Mouse (Mus musculus): ENCODE measurements around the gene Adgrf3. TPM values are rescaled to one million over a fixed set of nuclear protein-coding genes. Genes with fewer than 3 reads are reported as not detected.
A peak's percentile ranks its signal among the peaks of the same experiment; 100 is the strongest.

Adgrf3 gene
- total and polyA plus RNA-seq, 3 experiments, result 1.0 to 2.3 (median 2.2) TPM

DNA sequence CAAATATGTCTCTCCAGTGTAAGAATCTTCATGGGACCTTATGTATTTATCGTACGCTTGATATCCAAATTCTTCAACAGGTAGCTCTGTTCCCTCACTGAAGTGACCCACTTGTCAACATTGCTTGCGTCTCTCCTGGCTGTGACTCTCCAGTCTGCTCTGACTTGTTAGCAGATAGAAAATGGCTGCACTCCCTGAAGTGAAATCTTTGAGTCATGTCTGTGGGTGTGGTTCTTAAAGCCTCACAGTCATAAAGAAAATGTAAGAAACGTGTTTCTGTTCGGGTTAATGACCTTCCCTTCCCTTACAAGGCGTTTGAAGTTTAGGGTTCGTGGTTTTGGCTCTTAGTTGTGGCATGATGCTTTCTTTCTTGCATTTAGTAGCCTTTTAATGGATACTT lies 35.0 kb upstream of the Adgrf3 start:
- H3K79me2 ChIP-seq (replicated peaks; ENCODE audit: control insufficient read depth, extremely low read depth, insufficient read depth, poor library complexity, severe bottlenecking), result peaks cover 66% of the 10 kb centered on the region
- TF ChIP-seq IRF4 (IDR thresholded peaks at IDR 0.05; ENCODE audit: low read depth, low read length), result 0 out of 2 replicates have a peak, but pooled peaks have one; percentile 29
- no peak for TF ChIP-seq ZMIZ1 (IDR thresholded peaks at IDR 0.05; ENCODE audit: low read depth, low read length)
- no peak for TF ChIP-seq NRF1 (IDR thresholded peaks at IDR 0.05; ENCODE audit: low read depth, low read length)
- no peak for TF ChIP-seq SMC3 (IDR thresholded peaks at IDR 0.05; ENCODE audit: low read depth, low read length)
- TF ChIP-seq USF1 (IDR thresholded peaks at IDR 0.05; ENCODE audit: low read depth, low read length), result no peak
- TF ChIP-seq MXI1 (IDR thresholded peaks at IDR 0.05; ENCODE audit: low read depth, low read length), result no peak
- TF ChIP-seq JUND (conservative IDR thresholded peaks at IDR 0.05; ENCODE audit: low read depth, low read length), result 0 out of 2 replicates have a peak, but pooled peaks have one; percentile 33
- no peak for TF ChIP-seq MEF2A (IDR thresholded peaks at IDR 0.05; ENCODE audit: borderline replicate concordance, low read depth, low read length)
- TF ChIP-seq CHD2 (IDR thresholded peaks at IDR 0.05; ENCODE audit: low read length), result no peak
- no peak for TF ChIP-seq HCFC1 (IDR thresholded peaks at IDR 0.05; ENCODE audit: low read depth, low read length)
- no peak for TF ChIP-seq MYC (IDR thresholded peaks at IDR 0.05; ENCODE audit: low read depth, low read length)
- no peak for TF ChIP-seq TBP (conservative IDR thresholded peaks at IDR 0.05; ENCODE audit: low read depth, low read length)
- peak; percentile 89 for TF ChIP-seq BHLHE40 (IDR thresholded peaks at IDR 0.05; ENCODE audit: low read depth, low read length)
- TF ChIP-seq MAFK (IDR thresholded peaks at IDR 0.05; ENCODE audit: insufficient replicate concordance, low read length), result no peak
- peaks cover 9 to 62% of the 10 kb centered on the region in 2 experiments; a peak in 3 of 4 replicates for H3K4me1 ChIP-seq (ENCODE audit: control insufficient read depth in 1 of 2, insufficient read depth in 2 of 2)
- in situ Hi-C loops (cut with MboI; ENCODE audit: low pct_ligation_motif_present, low pct_unique_long_range_greater_than_20kb, low sequenced_read_pairs) (no loop called here), dilution Hi-C loops (cut with MboI; ENCODE audit: extremely low pct_ligation_motif_present, extremely low pct_unique_long_range_greater_than_20kb, low sequenced_read_pairs) (no loop called here)
- no peak overlapping the region for H3K4me2 ChIP-seq (ENCODE audit: insufficient read depth, low read depth, poor library complexity, severe bottlenecking)
- no peak overlapping the region for H3K27ac ChIP-seq (ENCODE audit: insufficient read depth, low read depth)
- no peaks in the 10 kb centered on the region for H3K9me3 ChIP-seq (replicated peaks; ENCODE audit: low read length)
- H3K27me3 ChIP-seq (replicated peaks), result no peaks in the 10 kb centered on the region
- H3K9ac ChIP-seq (ENCODE audit: insufficient read depth, low read depth), result no peak overlapping the region
- peaks cover 0 to 16% of the 10 kb centered on the region in 2 experiments for H3K36me3 ChIP-seq (replicated peaks in 1 of 2; ENCODE audit: control insufficient read depth in 1 of 2, insufficient read depth in 1 of 2, low read length in 1 of 2)
- DNase-seq (ENCODE audit: extremely low read depth), result peak; percentile 31
- H3K4me3 ChIP-seq (replicated peaks in 1 of 3; ENCODE audit: low read depth in 2 of 3, low read length in 2 of 3, poor library complexity in 1 of 3), result no peak overlapping the region

GRCm38 (mm10) chr5:30238533-30238932 lies 33.0 kb upstream of the Adgrf3 start:
- DNase-seq (ENCODE audit: extremely low read depth), result no peak
- dilution Hi-C loops (cut with MboI; ENCODE audit: extremely low pct_ligation_motif_present, extremely low pct_unique_long_range_greater_than_20kb, low sequenced_read_pairs) (no loop called here), in situ Hi-C loops (cut with MboI; ENCODE audit: low pct_ligation_motif_present, low pct_unique_long_range_greater_than_20kb, low sequenced_read_pairs) (no loop called here)
- Histone ChIP-seq H3K27ac (ENCODE audit: insufficient read depth, low read depth) (no peak overlapping the region), H3K4me2 (ENCODE audit: insufficient read depth, low read depth, poor library complexity, severe bottlenecking) (no peak overlapping the region), H3K4me1 (ENCODE audit: control insufficient read depth in 1 of 2, insufficient read depth in 2 of 2) (peaks cover 7 to 57% of the 10 kb centered on the region in 2 experiments; a peak in 3 of 4 replicates), H3K4me3 (replicated peaks in 1 of 3; ENCODE audit: low read depth in 2 of 3, low read length in 2 of 3, poor library complexity in 1 of 3) (no peak overlapping the region), H3K36me3 (replicated peaks in 1 of 2; ENCODE audit: control insufficient read depth in 1 of 2, insufficient read depth in 1 of 2, low read length in 1 of 2) (peaks cover 0 to 16% of the 10 kb centered on the region in 2 experiments), H3K9me3 (replicated peaks; ENCODE audit: low read length) (no peaks in the 10 kb centered on the region), H3K27me3 (replicated peaks) (no peaks in the 10 kb centered on the region), H3K79me2 (replicated peaks; ENCODE audit: control insufficient read depth, extremely low read depth, insufficient read depth, poor library complexity, severe bottlenecking) (peaks cover 70% of the 10 kb centered on the region), H3K9ac (ENCODE audit: insufficient read depth, low read depth) (no peak overlapping the region)
- TF ChIP-seq ETS1 (conservative IDR thresholded peaks at IDR 0.05; ENCODE audit: low read depth, low read length) (no peak), CHD1 (IDR thresholded peaks at IDR 0.05; ENCODE audit: low read depth, low read length) (no peak), USF2 (conservative IDR thresholded peaks at IDR 0.05; ENCODE audit: low read depth, low read length) (no peak), ELF1 (IDR thresholded peaks at IDR 0.05; ENCODE audit: low read depth, low read length) (no peak), ZNF384 (IDR thresholded peaks at IDR 0.05; ENCODE audit: low read depth, low read length) (no peak), TCF12 (IDR thresholded peaks at IDR 0.05; ENCODE audit: low read depth, low read length) (no peak), CTCF (conservative IDR thresholded peaks at IDR 0.05 in 1 of 2, IDR thresholded peaks at IDR 0.05 in 1 of 2; ENCODE audit: low read depth in 2 of 2, low read length in 2 of 2) (no peak), HCFC1 (IDR thresholded peaks at IDR 0.05; ENCODE audit: low read depth, low read length) (no peak), MAFK (IDR thresholded peaks at IDR 0.05; ENCODE audit: insufficient replicate concordance, low read length) (no peak), KAT2A (IDR thresholded peaks at IDR 0.05; ENCODE audit: insufficient replicate concordance, low read length) (no peak), NRF1 (IDR thresholded peaks at IDR 0.05; ENCODE audit: low read depth, low read length) (no peak), POLR2A (IDR thresholded peaks at IDR 0.05; ENCODE audit: low read depth, low read length) (no peak), EP300 (IDR thresholded peaks at IDR 0.05; ENCODE audit: low read length) (no peak), MXI1 (IDR thresholded peaks at IDR 0.05; ENCODE audit: low read depth, low read length) (no peak), GABPA (IDR thresholded peaks at IDR 0.05; ENCODE audit: insufficient replicate concordance, low read depth, low read length) (no peak), E2F4 (IDR thresholded peaks at IDR 0.05; ENCODE audit: insufficient replicate concordance, low read depth, low read length) (no peak), ZKSCAN1 (IDR thresholded peaks at IDR 0.05; ENCODE audit: borderline replicate concordance, low read depth, low read length) (no peak), TBP (conservative IDR thresholded peaks at IDR 0.05; ENCODE audit: low read depth, low read length) (no peak)
